Mouse (Mus musculus) intestine, embryonic 14.5 days (tissue): ENCODE measurements around the gene Cpt2. TPM values are rescaled to one million over a fixed set of nuclear protein-coding genes. Genes with fewer than 3 reads are reported as not detected.
A peak's percentile ranks its signal among the peaks of the same experiment; 100 is the strongest.

ENCODE experiments used
- ATAC-seq: fragments of 200-750 bp; cut with Nextera tagmentation; replicated peaks from 2 replicates; pipeline ENCODE4 v1.8.0; 2017; ENCODE audit warnings: low read depth, moderate number of reproducible peaks, moderate TSS enrichment, moderate library complexity; ENCODE audit not compliant: low FRiP score, low TSS enrichment
- DNase-seq: peaks from one replicate; pipeline ENCODE4 v3.0.0-alpha.2; 2018; ENCODE audit warnings: low spot score
- H3K27ac ChIP-seq: fragments of 300-500 bp; sonication (generic); 2 replicates; pipeline ENCODE4 v1.5.1; 2014; ENCODE audit warnings: low read depth, mild to moderate bottlenecking, control low read depth
- H3K27me3 ChIP-seq: fragments of 300-500 bp; sonication (generic); replicated peaks from 2 replicates; pipeline ENCODE4 v1.6.1; 2014; ENCODE audit warnings: low read length, control low read depth; ENCODE audit not compliant: control insufficient read depth, insufficient read depth
- H3K36me3 ChIP-seq: fragments of 300-500 bp; sonication (generic); 2 replicates; pipeline ENCODE4 v1.6.1; 2014; ENCODE audit warnings: low read length, control low read depth; ENCODE audit not compliant: control insufficient read depth, insufficient read depth
- H3K4me1 ChIP-seq: fragments of 300-500 bp; sonication (generic); replicated peaks from 2 replicates; pipeline ENCODE4 v1.6.1; 2014; ENCODE audit warnings: low read length, control low read depth, mixed read lengths; ENCODE audit not compliant: control insufficient read depth, insufficient read depth
- H3K4me2 ChIP-seq: fragments of 300-500 bp; sonication (generic); 2 replicates; pipeline ENCODE4 v1.6.1; 2014; ENCODE audit warnings: low read length
- H3K4me3 ChIP-seq: fragments of 300-500 bp; sonication (generic); 2 replicates; pipeline ENCODE4 v1.5.1; 2014; ENCODE audit warnings: low read depth, low read length, control low read depth, mixed read lengths
- H3K9ac ChIP-seq: fragments of 300-500 bp; sonication (generic); 2 replicates; pipeline ENCODE4 v1.6.1; 2014; ENCODE audit warnings: mild to moderate bottlenecking, low read length
- H3K9me3 ChIP-seq: fragments of 300-500 bp; sonication (generic); 2 replicates; pipeline ENCODE4 v1.6.1; 2016; ENCODE audit warnings: low read length, control low read depth; ENCODE audit not compliant: control insufficient read depth
- WGBS: fragments of 180-500 bp; shearing (Covaris S2); extraction: QIAGEN DNeasy Blood & Tissue Kit; methylation state at CpG from one replicate; pipeline ENCODE4 v1.1.7; 2014; 5-methylcytosine and 5-hydroxymethylcytosine counted together
- polyA plus RNA-seq: library from polyadenylated mRNA; unstranded; fragments of >200 nt; fragmentation: Nextera tagmentation; extraction: Ambion mirVana; gene quantifications from 2 replicates; pipeline ENCODE4 v1.2.1, GENCODE M21; 2014

The Cpt2 gene
- polyA plus RNA-seq, 1 experiment from 2014 or later = 66.6 TPM

GRCm38 (mm10) chr4:107879254-107880050 lies 44.0 kb downstream of the Cpt2 start, which contains the start of gene Magoh:
Gene Magoh (plus strand): TSS chr4:107879755.
- WGBS = 3% methylated on average over 48 of the region's 48 CpGs
- ATAC-seq = peak; percentile 95

GRCm38 (mm10) chr4:107864866-107865265 lies 58.5 kb downstream of the Cpt2 start:
- ATAC-seq (no peak), DNase-seq (no peak)
- Histone ChIP-seq H3K4me2 (no peak overlapping the region), H3K9me3 (no peaks in the 10 kb centered on the region), H3K4me1 (no peaks in the 10 kb centered on the region), H3K9ac (no peak overlapping the region), H3K36me3 (0 out of 2 replicates have a peak, but pooled peaks cover 3% of the 10 kb centered on the region), H3K4me3 (no peak overlapping the region), H3K27ac (no peak overlapping the region), H3K27me3 (no peaks in the 10 kb centered on the region)
- 82% methylated on average over 4 of the region's 4 CpGs for WGBS

More at GRCm38 (mm10) chr4:107879254-107880050, 44.0 kb downstream of the Cpt2 start, which contains the start of gene Magoh:
- peak within 1 kb of the TSS; percentile 97 for H3K4me2 ChIP-seq
- H3K27me3 ChIP-seq = no peaks in the 10 kb centered on the region
- H3K4me1 ChIP-seq = peaks cover 7% of the 10 kb centered on the region; the same call in 1 of the 2 replicates
- H3K4me3 ChIP-seq = peak within 1 kb of the TSS; percentile 73
- H3K9me3 ChIP-seq = no peaks in the 10 kb centered on the region
- peak within 1 kb of the TSS; percentile 75 for H3K27ac ChIP-seq
- H3K36me3 ChIP-seq = peaks cover 35% of the 10 kb centered on the region
- H3K9ac ChIP-seq = peak within 1 kb of the TSS; percentile 77
- peak; percentile 99 for DNase-seq

GRCm38 (mm10) chr4:107858995-107859394 lies 64.4 kb downstream of the Cpt2 start:
- H3K36me3 ChIP-seq = 0 out of 2 replicates have a peak, but pooled peaks cover 3% of the 10 kb centered on the region
- ATAC-seq = no peak
- no peaks in the 10 kb centered on the region for H3K27me3 ChIP-seq
- H3K9me3 ChIP-seq = no peaks in the 10 kb centered on the region
- no peak overlapping the region for H3K4me3 ChIP-seq
- 89% methylated on average over 7 of the region's 7 CpGs for WGBS
- no peak overlapping the region for H3K9ac ChIP-seq
- no peak overlapping the region for H3K27ac ChIP-seq
- no peak overlapping the region for H3K4me2 ChIP-seq
- no peak for DNase-seq
- H3K4me1 ChIP-seq = no peaks in the 10 kb centered on the region

- Histone ChIP-seq H3K4me1 (no peaks in the 10 kb centered on the region), H3K4me2 (no peak overlapping the region), H3K9me3 (no peaks in the 10 kb centered on the region), H3K27ac (no peak overlapping the region), H3K9ac (no peak overlapping the region), H3K4me3 (no peak overlapping the region), H3K36me3 (0 out of 2 replicates have a peak, but pooled peaks cover 3% of the 10 kb centered on the region), H3K27me3 (no peaks in the 10 kb centered on the region)
- 81% methylated on average over 11 of the region's 11 CpGs for WGBS
- ATAC-seq (no peak), DNase-seq (no peak)
Measured at GRCm38 (mm10) chr4:107856958-107857686, 66.3 kb downstream of the Cpt2 start.

Other genes with a start within 250 kb of the Cpt2 start
- not detected in 2 replicates for gene Dmrtb1, start 239.4 kb downstream of the Cpt2 start, polyA plus RNA-seq
- gene Lrp8, start 121.3 kb downstream of the Cpt2 start, polyA plus RNA-seq = 3.6 and 5.1 TPM in 2 replicates
- gene Magoh, start 43.9 kb downstream of the Cpt2 start, polyA plus RNA-seq = 179 TPM in 2 replicates
- 129 and 134 TPM in 2 replicates for gene 0610037L13Rik, start 33.8 kb downstream of the Cpt2 start, polyA plus RNA-seq
- 0.16 and 0.30 TPM in 2 replicates for gene Slc1a7, start 44.7 kb upstream of the Cpt2 start, polyA plus RNA-seq
- gene Podn, start 172.8 kb upstream of the Cpt2 start, polyA plus RNA-seq = 1.2 and 2.4 TPM in 2 replicates
- gene Scp2, start 221.4 kb upstream of the Cpt2 start, polyA plus RNA-seq = 217 and 227 TPM in 2 replicates
- 40.2 and 44.0 TPM in 2 replicates for gene Echdc2, start 241.8 kb upstream of the Cpt2 start, polyA plus RNA-seq